Mouse (Mus musculus): Measurements from ENCODE around the gene Trub1. TPM values are rescaled to one million over a fixed set of nuclear protein-coding genes. Genes with fewer than 3 reads are reported as not detected.

The Trub1 gene
- polyA plus RNA-seq, 1 experiment, result 5.4 TPM

- TF ChIP-seq CTCF (IDR thresholded peaks at IDR 0.05; ENCODE audit: control insufficient read depth, insufficient read depth, insufficient read length) (no peak), USF1 (IDR thresholded peaks at IDR 0.05; ENCODE audit: low read depth) (no peak), MAX (IDR thresholded peaks at IDR 0.05) (no peak), MYOG (IDR thresholded peaks at IDR 0.05; ENCODE audit: control insufficient read depth, extremely low read depth, insufficient read length) (no peak), CEBPB (IDR thresholded peaks at IDR 0.05; ENCODE audit: low read depth) (no peak), FOSL1 (IDR thresholded peaks at IDR 0.05; ENCODE audit: insufficient read depth, low read length, poor library complexity, severe bottlenecking) (no peak), MYOD1 (IDR thresholded peaks at IDR 0.05; ENCODE audit: control insufficient read depth, insufficient read length, low read depth) (no peak)
- Histone ChIP-seq H3ac (ENCODE audit: control insufficient read depth, insufficient read length, low read depth) (no peak overlapping the region), H3K36me3 (ENCODE audit: control insufficient read depth, insufficient read depth) (no peaks in the 10 kb centered on the region)
Measured at GRCm38 (mm10) chr19:57521721-57522120, 69.0 kb downstream of the Trub1 start.

GRCm38 (mm10) chr19:57523363-57523762 lies 70.7 kb downstream of the Trub1 start:
- TF ChIP-seq MYOD1 (IDR thresholded peaks at IDR 0.05; ENCODE audit: control insufficient read depth, insufficient read length, low read depth) (no peak), USF1 (IDR thresholded peaks at IDR 0.05; ENCODE audit: low read depth) (no peak), MAX (IDR thresholded peaks at IDR 0.05) (no peak), MYOG (IDR thresholded peaks at IDR 0.05; ENCODE audit: control insufficient read depth, extremely low read depth, insufficient read length) (no peak), CEBPB (IDR thresholded peaks at IDR 0.05; ENCODE audit: low read depth) (no peak), FOSL1 (IDR thresholded peaks at IDR 0.05; ENCODE audit: insufficient read depth, low read length, poor library complexity, severe bottlenecking) (no peak), CTCF (IDR thresholded peaks at IDR 0.05; ENCODE audit: control insufficient read depth, insufficient read depth, insufficient read length) (no peak)

More at GRCm38 (mm10) chr19:57521721-57522120, 69.0 kb downstream of the Trub1 start:
- H3K4me3 ChIP-seq (ENCODE audit: insufficient read depth, poor library complexity, severe bottlenecking), result no peak overlapping the region
- no peaks in the 10 kb centered on the region for H3K79me3 ChIP-seq (ENCODE audit: low read depth)
- H3K79me2 ChIP-seq (ENCODE audit: control insufficient read depth, insufficient read depth), result no peaks in the 10 kb centered on the region
- H3K27me3 ChIP-seq (ENCODE audit: control insufficient read depth, insufficient read depth, insufficient read length), result peaks cover 3% of the 10 kb centered on the region

GRCm38 (mm10) chr19:57525693-57526092 lies 73.0 kb downstream of the Trub1 start:
- no peak overlapping the region for H3K4me3 ChIP-seq (ENCODE audit: insufficient read depth, poor library complexity, severe bottlenecking)
- peaks cover 3% of the 10 kb centered on the region for H3K27me3 ChIP-seq (ENCODE audit: control insufficient read depth, insufficient read depth, insufficient read length)
- no peak for TF ChIP-seq MAX (IDR thresholded peaks at IDR 0.05)
- TF ChIP-seq USF1 (IDR thresholded peaks at IDR 0.05; ENCODE audit: low read depth), result peak; percentile 44
- H3K79me2 ChIP-seq (ENCODE audit: control insufficient read depth, insufficient read depth), result no peaks in the 10 kb centered on the region
- no peaks in the 10 kb centered on the region for H3K79me3 ChIP-seq (ENCODE audit: low read depth)
- no peak overlapping the region for H3ac ChIP-seq (ENCODE audit: control insufficient read depth, insufficient read length, low read depth)
- no peaks in the 10 kb centered on the region for H3K36me3 ChIP-seq (ENCODE audit: control insufficient read depth, insufficient read depth)

More at GRCm38 (mm10) chr19:57523363-57523762, 70.7 kb downstream of the Trub1 start:
- Histone ChIP-seq H3K4me3 (ENCODE audit: insufficient read depth, poor library complexity, severe bottlenecking) (no peak overlapping the region), H3K79me3 (ENCODE audit: low read depth) (no peaks in the 10 kb centered on the region), H3K79me2 (ENCODE audit: control insufficient read depth, insufficient read depth) (no peaks in the 10 kb centered on the region), H3K36me3 (ENCODE audit: control insufficient read depth, insufficient read depth) (no peaks in the 10 kb centered on the region), H3K27me3 (ENCODE audit: control insufficient read depth, insufficient read depth, insufficient read length) (peaks cover 3% of the 10 kb centered on the region), H3ac (ENCODE audit: control insufficient read depth, insufficient read length, low read depth) (no peak overlapping the region)

GRCm38 (mm10) chr19:57530212-57530611 lies 77.5 kb downstream of the Trub1 start:
- TF ChIP-seq MYOG (IDR thresholded peaks at IDR 0.05; ENCODE audit: control insufficient read depth, extremely low read depth, insufficient read length) (no peak), CTCF (IDR thresholded peaks at IDR 0.05; ENCODE audit: control insufficient read depth, insufficient read depth, insufficient read length) (no peak), FOSL1 (IDR thresholded peaks at IDR 0.05; ENCODE audit: insufficient read depth, low read length, poor library complexity, severe bottlenecking) (no peak)
- H3K27me3 ChIP-seq (ENCODE audit: control insufficient read depth, insufficient read depth, insufficient read length), result no peaks in the 10 kb centered on the region
- no peak overlapping the region for H3K4me3 ChIP-seq (ENCODE audit: insufficient read depth, poor library complexity, severe bottlenecking)
- H3ac ChIP-seq (ENCODE audit: control insufficient read depth, insufficient read length, low read depth), result no peak overlapping the region
- no peaks in the 10 kb centered on the region for H3K79me3 ChIP-seq (ENCODE audit: low read depth)
- no peaks in the 10 kb centered on the region for H3K36me3 ChIP-seq (ENCODE audit: control insufficient read depth, insufficient read depth)
- no peaks in the 10 kb centered on the region for H3K79me2 ChIP-seq (ENCODE audit: control insufficient read depth, insufficient read depth)

- Histone ChIP-seq H3K79me3 (ENCODE audit: low read depth) (no peaks in the 10 kb centered on the region), H3K79me2 (ENCODE audit: control insufficient read depth, insufficient read depth) (no peaks in the 10 kb centered on the region), H3K4me3 (ENCODE audit: insufficient read depth, poor library complexity, severe bottlenecking) (no peak overlapping the region), H3K36me3 (ENCODE audit: control insufficient read depth, insufficient read depth) (no peaks in the 10 kb centered on the region), H3K27me3 (ENCODE audit: control insufficient read depth, insufficient read depth, insufficient read length) (no peaks in the 10 kb centered on the region), H3ac (ENCODE audit: control insufficient read depth, insufficient read length, low read depth) (no peak overlapping the region)
- TF ChIP-seq MYOG (IDR thresholded peaks at IDR 0.05; ENCODE audit: control insufficient read depth, extremely low read depth, insufficient read length) (no peak), MAX (IDR thresholded peaks at IDR 0.05) (no peak), CEBPB (IDR thresholded peaks at IDR 0.05; ENCODE audit: low read depth) (no peak), USF1 (IDR thresholded peaks at IDR 0.05; ENCODE audit: low read depth) (no peak), CTCF (IDR thresholded peaks at IDR 0.05; ENCODE audit: control insufficient read depth, insufficient read depth, insufficient read length) (no peak), MYOD1 (IDR thresholded peaks at IDR 0.05; ENCODE audit: control insufficient read depth, insufficient read length, low read depth) (no peak), FOSL1 (IDR thresholded peaks at IDR 0.05; ENCODE audit: insufficient read depth, low read length, poor library complexity, severe bottlenecking) (no peak)
Measured at GRCm38 (mm10) chr19:57534262-57534661, 81.5 kb downstream of the Trub1 start.

GRCm38 (mm10) chr19:57536512-57536911 lies 83.8 kb downstream of the Trub1 start:
- H3K79me3 ChIP-seq (ENCODE audit: low read depth), result no peaks in the 10 kb centered on the region
- TF ChIP-seq USF1 (IDR thresholded peaks at IDR 0.05; ENCODE audit: low read depth) (no peak), CEBPB (IDR thresholded peaks at IDR 0.05; ENCODE audit: low read depth) (no peak), MAX (IDR thresholded peaks at IDR 0.05) (no peak), FOSL1 (IDR thresholded peaks at IDR 0.05; ENCODE audit: insufficient read depth, low read length, poor library complexity, severe bottlenecking) (no peak)
- H3K27me3 ChIP-seq (ENCODE audit: control insufficient read depth, insufficient read depth, insufficient read length), result no peaks in the 10 kb centered on the region
- no peaks in the 10 kb centered on the region for H3K36me3 ChIP-seq (ENCODE audit: control insufficient read depth, insufficient read depth)
- no peak overlapping the region for H3ac ChIP-seq (ENCODE audit: control insufficient read depth, insufficient read length, low read depth)
- H3K79me2 ChIP-seq (ENCODE audit: control insufficient read depth, insufficient read depth), result no peaks in the 10 kb centered on the region
- no peak overlapping the region for H3K4me3 ChIP-seq (ENCODE audit: insufficient read depth, poor library complexity, severe bottlenecking)
